Mouse (Mus musculus): ENCODE results near the gene Ranbp9.

Gene Ranbp9

GRCm38 (mm10) chr13:43364985-43365824 lies 115.9 kb downstream of the Ranbp9 start, which contains the start of gene Sirt5:
Sirt5 (plus strand) TSS chr13:43365496.
- ATAC-seq (ENCODE audit: low TSS enrichment) = peak; percentile 91

GRCm38 (mm10) chr13:43362353-43362752 lies 118.7 kb downstream of the Ranbp9 start:
- ATAC-seq (ENCODE audit: low TSS enrichment) = no peak

- ATAC-seq (ENCODE audit: low TSS enrichment) = no peak
These were observed 120.5 kb downstream of the Ranbp9 start for GRCm38 (mm10) chr13:43360534-43360933.

DNA sequence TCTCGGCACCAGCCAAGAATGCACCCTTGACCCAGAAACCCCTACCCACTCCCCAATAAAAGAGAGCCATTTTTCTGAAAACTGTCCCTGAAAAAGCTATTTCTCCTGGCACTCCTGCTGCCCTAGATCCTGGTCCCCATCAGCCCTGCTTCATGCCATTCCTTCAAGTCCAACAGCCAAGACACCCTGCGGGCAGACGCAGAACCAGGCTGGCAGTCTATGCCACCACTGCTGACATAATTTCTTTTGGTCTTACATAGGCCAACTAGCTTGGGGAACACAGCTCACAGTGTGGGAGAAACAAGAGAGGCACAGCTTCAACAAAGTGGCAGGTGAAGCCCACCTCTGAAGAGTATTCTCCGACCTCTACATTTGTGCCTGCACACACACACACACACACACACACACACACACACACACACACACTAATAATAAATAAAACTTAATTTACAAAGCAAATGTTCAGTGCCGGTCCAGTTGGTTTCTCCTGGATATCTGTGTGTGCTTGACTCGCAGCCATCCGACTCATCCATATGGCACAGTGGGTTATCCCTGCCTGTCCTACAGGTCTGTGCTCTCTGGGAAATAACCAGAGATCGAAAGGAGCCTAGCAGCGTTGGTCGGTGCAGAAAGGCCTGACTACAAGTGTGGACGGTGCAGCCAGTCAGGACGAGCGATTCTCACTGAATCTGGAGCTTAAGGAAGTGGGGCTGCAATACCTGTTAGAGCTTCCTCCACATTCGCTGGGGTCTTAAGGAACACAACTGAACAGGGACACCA lies 124.5 kb downstream of the Ranbp9 start:
- no peak for ATAC-seq (ENCODE audit: low TSS enrichment)

DNA sequence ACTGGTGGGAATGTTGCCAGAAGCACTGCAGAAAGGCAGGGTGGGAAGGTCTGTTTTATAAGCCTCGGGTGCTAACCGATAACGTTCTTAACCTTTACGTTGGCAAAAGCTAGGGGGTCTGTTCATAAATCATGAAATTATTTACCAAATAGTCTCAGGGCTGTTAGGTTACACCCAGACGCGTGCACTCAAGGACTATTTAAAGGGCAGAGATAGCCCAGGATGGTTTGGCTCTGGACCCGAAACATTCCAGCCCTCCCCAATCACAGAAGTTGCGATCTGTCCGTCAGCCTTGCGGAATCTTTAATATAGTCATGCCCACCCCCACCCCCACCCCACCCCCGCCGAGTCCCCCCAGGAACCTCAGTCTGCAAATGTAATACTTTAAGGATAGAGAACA lies 126.7 kb downstream of the Ranbp9 start:
- ATAC-seq (ENCODE audit: low TSS enrichment) = no peak

- ATAC-seq (ENCODE audit: low TSS enrichment) = no peak
These were observed 127.7 kb downstream of the Ranbp9 start for GRCm38 (mm10) chr13:43353356-43353755.
